In genomic region chr9:21353373-21353686, GRCm38 (mm10) we compare ENCODE assay signal across 14 mouse cellular contexts. TPM values are rescaled to one million over a fixed set of nuclear protein-coding genes. Genes with fewer than 3 reads are reported as not detected.
DNase-seq lines count a peak whose midpoint lies in the region; ATAC-seq and TF ChIP-seq lines count a peak whose summit lies in the region.
"Had no signal": no experiment of that assay in that cellular context is flagged by ENCODE, and none has a peak within 500 bp of the region (broad histone marks: within the 10 kb centered on the region; RNA-seq: fewer than 3 reads in every experiment).

No protein-coding gene starts in this region.

- no peaks in the 10 kb centered on the region for H3K27me3 ChIP-seq in hindbrain, embryonic 14.5 days (ENCODE audit: control insufficient read depth, insufficient read depth, low read length)
- no peaks in the 10 kb centered on the region for H3K27me3 ChIP-seq in hindbrain, embryonic 11.5 days (ENCODE audit: control insufficient read depth, insufficient read depth, low read length)
- no peaks in the 10 kb centered on the region for H3K27me3 ChIP-seq in midbrain, embryonic 11.5 days (ENCODE audit: control insufficient read depth, insufficient read depth, low read length)
- no peaks in the 10 kb centered on the region for H3K27me3 ChIP-seq in midbrain, postnatal 0 days (ENCODE audit: insufficient read depth, low read length)
- H3K27me3 ChIP-seq in liver, embryonic 12.5 days (replicated peaks), result no peaks in the 10 kb centered on the region

- H3K9ac ChIP-seq in hindbrain, embryonic 14.5 days, result 0 out of 2 replicates have a peak overlapping the region, but pooled peaks have one; percentile 11
- H3K9ac ChIP-seq in hindbrain, embryonic 11.5 days (ENCODE audit: low read depth, low read length), result no peak overlapping the region
- H3K9ac ChIP-seq in midbrain, embryonic 11.5 days (ENCODE audit: low read length), result 0 out of 2 replicates have a peak overlapping the region, but pooled peaks have one; percentile 4
- H3K9ac ChIP-seq in midbrain, postnatal 0 days (replicated peaks; ENCODE audit: low read length, poor library complexity, severe bottlenecking), result no peak overlapping the region
- peak overlapping the region; percentile 15; the same call in 1 of the 2 replicates for H3K9ac ChIP-seq in liver, embryonic 12.5 days

- no peaks in the 10 kb centered on the region for H3K4me1 ChIP-seq in hindbrain, embryonic 14.5 days (replicated peaks; ENCODE audit: control insufficient read depth, insufficient read depth, low read length)
- no peaks in the 10 kb centered on the region for H3K4me1 ChIP-seq in hindbrain, embryonic 11.5 days (replicated peaks; ENCODE audit: control insufficient read depth, insufficient read depth, low read length)
- no peaks in the 10 kb centered on the region for H3K4me1 ChIP-seq in midbrain, embryonic 11.5 days (ENCODE audit: control insufficient read depth, insufficient read depth, low read length)
- H3K4me1 ChIP-seq in midbrain, postnatal 0 days (ENCODE audit: insufficient read depth, low read length), result no peaks in the 10 kb centered on the region
- H3K4me1 ChIP-seq in liver, embryonic 12.5 days, result peaks cover 26% of the 10 kb centered on the region

- no peak overlapping the region for H3K27ac ChIP-seq in hindbrain, embryonic 14.5 days
- no peak overlapping the region for H3K27ac ChIP-seq in hindbrain, embryonic 11.5 days (ENCODE audit: low read depth, low read length)
- no peak overlapping the region for H3K27ac ChIP-seq in midbrain, embryonic 11.5 days (ENCODE audit: low read depth, low read length)
- no peak overlapping the region for H3K27ac ChIP-seq in midbrain, postnatal 0 days (ENCODE audit: low read depth, low read length)
- H3K27ac ChIP-seq in liver, embryonic 12.5 days, result peak overlapping the region; percentile 70; the same call in 1 of the 2 replicates

- ATAC-seq in hindbrain, embryonic 14.5 days (ENCODE audit: low FRiP score), result no peak
- ATAC-seq in hindbrain, embryonic 11.5 days (ENCODE audit: low FRiP score), result no peak
- no peak for ATAC-seq in midbrain, embryonic 11.5 days (ENCODE audit: low FRiP score)
- no peak for ATAC-seq in midbrain, postnatal 0 days (ENCODE audit: low FRiP score)
- no peak for ATAC-seq in liver, embryonic 12.5 days

- peak; percentile 8 for DNase-seq in embryo, embryonic 10 days (ENCODE audit: low spot score)
- no peak for DNase-seq in embryo, embryonic 9.5 days (ENCODE audit: extremely low spot score)
- DNase-seq in hindbrain, embryonic 14.5 days (ENCODE audit: low spot score), result no peak
- no peak for DNase-seq in hindbrain, embryonic 11.5 days (ENCODE audit: low spot score)
- DNase-seq in midbrain, embryonic 11.5 days (ENCODE audit: low spot score, missing footprints), result no peak
- no peak for DNase-seq in midbrain, postnatal 0 days (ENCODE audit: low spot score)
- no peak for DNase-seq in Muller cell, postnatal 12 days (ENCODE audit: inconsistent ontology term)
- DNase-seq: adrenal gland, adult 2 months; cerebellum, postnatal 14 days; heart, postnatal 36 days; kidney, adult 2 months had no signal

- no peak for TF ChIP-seq CTCF in midbrain, postnatal 0 days (IDR thresholded peaks at IDR 0.05)

- H3K36me3 ChIP-seq in hindbrain, embryonic 14.5 days (replicated peaks; ENCODE audit: control insufficient read depth, insufficient read depth), result peaks cover 69% of the 10 kb centered on the region
- no peaks in the 10 kb centered on the region for H3K36me3 ChIP-seq in hindbrain, embryonic 11.5 days (ENCODE audit: control insufficient read depth, insufficient read depth, low read length)
- H3K36me3 ChIP-seq in midbrain, embryonic 11.5 days (ENCODE audit: control insufficient read depth, insufficient read depth, low read length), result peaks cover 6% of the 10 kb centered on the region; the same call in 1 of the 2 replicates
- H3K36me3 ChIP-seq in midbrain, postnatal 0 days (ENCODE audit: insufficient read depth, low read length), result peaks cover 41% of the 10 kb centered on the region
- H3K36me3 ChIP-seq in liver, embryonic 12.5 days, result peaks cover 46% of the 10 kb centered on the region

- H3K4me2 ChIP-seq in hindbrain, embryonic 14.5 days (replicated peaks), result no peak overlapping the region
- H3K4me2 ChIP-seq in hindbrain, embryonic 11.5 days (replicated peaks; ENCODE audit: low read depth, low read length), result no peak overlapping the region
- H3K4me2 ChIP-seq in midbrain, embryonic 11.5 days, result no peak overlapping the region
- no peak overlapping the region for H3K4me2 ChIP-seq in midbrain, postnatal 0 days (ENCODE audit: low read depth, low read length, poor library complexity, severe bottlenecking)
- H3K4me2 ChIP-seq in liver, embryonic 12.5 days, result peak overlapping the region; percentile 28

- H3K4me3 ChIP-seq in hindbrain, embryonic 14.5 days (replicated peaks; ENCODE audit: low read length), result no peak overlapping the region
- H3K4me3 ChIP-seq in hindbrain, embryonic 11.5 days (ENCODE audit: low read depth, low read length), result no peak overlapping the region
- no peak overlapping the region for H3K4me3 ChIP-seq in midbrain, embryonic 11.5 days (ENCODE audit: low read depth, low read length)
- no peak overlapping the region for H3K4me3 ChIP-seq in midbrain, postnatal 0 days (ENCODE audit: low read depth, low read length)
- H3K4me3 ChIP-seq in liver, embryonic 12.5 days, result no peak overlapping the region

- H3K9me3 ChIP-seq in hindbrain, embryonic 14.5 days (ENCODE audit: control insufficient read depth, low read length), result no peaks in the 10 kb centered on the region
- no peaks in the 10 kb centered on the region for H3K9me3 ChIP-seq in hindbrain, embryonic 11.5 days (ENCODE audit: control insufficient read depth, low read length)
- H3K9me3 ChIP-seq in midbrain, embryonic 11.5 days (ENCODE audit: control insufficient read depth, low read length), result no peaks in the 10 kb centered on the region
- H3K9me3 ChIP-seq in midbrain, postnatal 0 days (ENCODE audit: low read length), result no peaks in the 10 kb centered on the region
- no peaks in the 10 kb centered on the region for H3K9me3 ChIP-seq in liver, embryonic 12.5 days (replicated peaks)

- 58% methylated on average over 2 of the region's 2 CpGs for WGBS in hindbrain, embryonic 14.5 days
- 54% methylated on average over 2 of the region's 2 CpGs for WGBS in hindbrain, embryonic 11.5 days
- 51% methylated on average over 2 of the region's 2 CpGs for WGBS in midbrain, embryonic 11.5 days
- 75% methylated on average over 2 of the region's 2 CpGs for WGBS in midbrain, postnatal 0 days
- 56% methylated on average over 2 of the region's 2 CpGs for WGBS in liver, embryonic 12.5 days (ENCODE audit: insufficient replicate concordance)

RNA-seq across cellular contexts. Expression of gene Ilf3, which starts 14.3 kb away (rescaled TPM):
- 188 and 201 TPM in 2 replicates for polyA plus RNA-seq in hindbrain, embryonic 14.5 days (2014; fragmentation: Nextera tagmentation; extraction: Ambion mirVana)
- 232 and 254 TPM in 2 replicates for polyA plus RNA-seq in hindbrain, embryonic 11.5 days (2014; fragmentation: Nextera tagmentation; extraction: Ambion mirVana)
- polyA plus RNA-seq in midbrain, embryonic 11.5 days (2014; fragmentation: Nextera tagmentation; extraction: Ambion mirVana), result 263 and 266 TPM in 2 replicates
- total RNA-seq in midbrain, postnatal 0 days (2014; rRNA removed), result 105 and 114 TPM in 2 replicates
- polyA plus RNA-seq in midbrain, postnatal 0 days (2015; fragmentation: Nextera tagmentation; extraction: Ambion mirVana), result 198 and 201 TPM in 2 replicates
- 84.1 and 85.3 TPM in 2 replicates for polyA plus RNA-seq in liver, embryonic 12.5 days (2016; fragmentation: Nextera tagmentation; extraction: Ambion mirVana)

RNA-seq across cellular contexts. Expression of gene Slc44a2, which starts 32.8 kb away (rescaled TPM):
- 58.4 and 62.3 TPM in 2 replicates for polyA plus RNA-seq in hindbrain, embryonic 14.5 days (2014; fragmentation: Nextera tagmentation; extraction: Ambion mirVana)
- polyA plus RNA-seq in hindbrain, embryonic 11.5 days (2014; fragmentation: Nextera tagmentation; extraction: Ambion mirVana), result 60.4 and 66.4 TPM in 2 replicates
- polyA plus RNA-seq in midbrain, embryonic 11.5 days (2014; fragmentation: Nextera tagmentation; extraction: Ambion mirVana), result 53.9 and 58.6 TPM in 2 replicates
- 58.5 and 70.7 TPM in 2 replicates for total RNA-seq in midbrain, postnatal 0 days (2014; rRNA removed)
- polyA plus RNA-seq in midbrain, postnatal 0 days (2015; fragmentation: Nextera tagmentation; extraction: Ambion mirVana), result 47.1 and 52.0 TPM in 2 replicates
- polyA plus RNA-seq in liver, embryonic 12.5 days (2016; fragmentation: Nextera tagmentation; extraction: Ambion mirVana), result 29.2 and 32.5 TPM in 2 replicates

RNA-seq across cellular contexts. Expression of gene Ap1m2, which starts 41.2 kb away (rescaled TPM):
- 1.8 and 2.2 TPM in 2 replicates for polyA plus RNA-seq in hindbrain, embryonic 14.5 days (2014; fragmentation: Nextera tagmentation; extraction: Ambion mirVana)
- 3.4 and 5.0 TPM in 2 replicates for polyA plus RNA-seq in hindbrain, embryonic 11.5 days (2014; fragmentation: Nextera tagmentation; extraction: Ambion mirVana)
- polyA plus RNA-seq in midbrain, embryonic 11.5 days (2014; fragmentation: Nextera tagmentation; extraction: Ambion mirVana), result 0.36 and 0.68 TPM in 2 replicates
- 3.9 and 4.7 TPM in 2 replicates for total RNA-seq in midbrain, postnatal 0 days (2014; rRNA removed)
- 3.1 TPM in 2 replicates for polyA plus RNA-seq in midbrain, postnatal 0 days (2015; fragmentation: Nextera tagmentation; extraction: Ambion mirVana)
- polyA plus RNA-seq in liver, embryonic 12.5 days (2016; fragmentation: Nextera tagmentation; extraction: Ambion mirVana), result 0.10 and 0.25 TPM in 2 replicates
- total RNA-seq: adrenal gland, adult 2 months; gastrocnemius, adult 8-10 months; heart, postnatal 36 days; megakaryocyte-erythroid progenitor cell, adult 5-6 weeks had no signal
- polyA plus RNA-seq: adrenal gland, adult 2 months had no signal

RNA-seq across cellular contexts. Expression of gene Qtrt1, which starts 58.3 kb away (rescaled TPM):
- polyA plus RNA-seq in hindbrain, embryonic 14.5 days (2014; fragmentation: Nextera tagmentation; extraction: Ambion mirVana), result 39.3 and 39.7 TPM in 2 replicates
- 47.5 and 48.9 TPM in 2 replicates for polyA plus RNA-seq in hindbrain, embryonic 11.5 days (2014; fragmentation: Nextera tagmentation; extraction: Ambion mirVana)
- 46.2 and 46.8 TPM in 2 replicates for polyA plus RNA-seq in midbrain, embryonic 11.5 days (2014; fragmentation: Nextera tagmentation; extraction: Ambion mirVana)
- 37.3 and 41.0 TPM in 2 replicates for total RNA-seq in midbrain, postnatal 0 days (2014; rRNA removed)
- 42.0 and 42.7 TPM in 2 replicates for polyA plus RNA-seq in midbrain, postnatal 0 days (2015; fragmentation: Nextera tagmentation; extraction: Ambion mirVana)
- 31.2 and 32.7 TPM in 2 replicates for polyA plus RNA-seq in liver, embryonic 12.5 days (2016; fragmentation: Nextera tagmentation; extraction: Ambion mirVana)

Comparison
In these comparisons a context has a peak if more than half of its experiments do, and no peak if none do; other contexts are left out.
1. H3K9ac ChIP-seq: peak in hindbrain, embryonic 14.5 days (single experiment), midbrain, embryonic 11.5 days (single experiment) and liver, embryonic 12.5 days (single experiment); none in hindbrain, embryonic 11.5 days (single experiment) and midbrain, postnatal 0 days (single experiment).